Mouse (Mus musculus) ES-CJ7 (cell line): ENCODE results near the gene Hsd17b14.
"Not testable (repeated sequence)": the region's sequence is repeated elsewhere in the genome, so short reads cannot be mapped to it uniquely, and the experiment has no call there.

Experiments used
- DNase-seq: peaks from one replicate; pipeline ENCODE4 v3.0.0; 2011; ENCODE audit warnings: low read depth, low spot score

The Hsd17b14 gene

DNA sequence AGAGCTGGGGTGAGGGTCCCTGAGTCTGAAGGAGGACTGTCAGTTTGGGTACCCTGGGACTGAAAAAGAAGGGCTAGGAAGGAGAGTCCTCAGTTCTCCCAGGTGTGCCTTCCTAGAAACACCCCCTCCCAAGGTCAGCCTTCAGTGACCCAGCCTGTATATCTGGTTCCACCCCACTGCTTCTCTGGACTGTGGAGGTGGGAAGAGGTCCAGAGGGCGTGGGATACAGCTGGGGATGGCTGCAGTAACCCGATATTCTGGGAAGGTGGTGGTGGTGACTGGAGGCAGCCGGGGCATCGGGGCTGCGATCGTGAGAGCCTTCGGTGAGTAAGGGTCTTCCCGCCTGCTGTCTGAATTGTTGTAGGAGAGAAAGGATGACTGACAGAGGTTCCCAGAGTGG lies at the start of gene Hsd17b14:
Gene Hsd17b14 (plus strand): TSS at position 150 of the 400 bp plus-strand sequence.
- DNase-seq = peak; percentile 67

- no peak for DNase-seq
These were observed 47.1 kb upstream of the Hsd17b14 start for GRCm38 (mm10) chr7:45507583-45507982.

DNA sequence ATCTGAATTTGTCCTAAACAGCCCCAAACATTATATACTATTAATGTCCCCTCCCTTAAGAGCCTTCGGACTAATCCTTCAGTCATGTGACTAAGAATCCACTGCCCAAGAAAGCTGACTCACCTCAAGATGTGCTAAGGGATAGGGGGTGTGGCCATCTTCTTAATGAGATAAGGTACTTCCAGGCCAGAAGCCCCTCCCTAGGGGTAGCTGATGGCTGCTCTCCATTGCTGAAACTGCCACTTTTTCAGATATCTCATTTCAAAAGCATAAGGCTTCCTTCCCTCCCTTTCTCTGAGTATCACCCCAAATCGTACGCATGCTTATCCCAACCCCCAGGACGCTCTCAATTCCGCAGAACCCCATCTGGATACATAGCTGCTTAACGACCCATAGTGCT lies 46.1 kb upstream of the Hsd17b14 start:
- DNase-seq = no peak

DNA sequence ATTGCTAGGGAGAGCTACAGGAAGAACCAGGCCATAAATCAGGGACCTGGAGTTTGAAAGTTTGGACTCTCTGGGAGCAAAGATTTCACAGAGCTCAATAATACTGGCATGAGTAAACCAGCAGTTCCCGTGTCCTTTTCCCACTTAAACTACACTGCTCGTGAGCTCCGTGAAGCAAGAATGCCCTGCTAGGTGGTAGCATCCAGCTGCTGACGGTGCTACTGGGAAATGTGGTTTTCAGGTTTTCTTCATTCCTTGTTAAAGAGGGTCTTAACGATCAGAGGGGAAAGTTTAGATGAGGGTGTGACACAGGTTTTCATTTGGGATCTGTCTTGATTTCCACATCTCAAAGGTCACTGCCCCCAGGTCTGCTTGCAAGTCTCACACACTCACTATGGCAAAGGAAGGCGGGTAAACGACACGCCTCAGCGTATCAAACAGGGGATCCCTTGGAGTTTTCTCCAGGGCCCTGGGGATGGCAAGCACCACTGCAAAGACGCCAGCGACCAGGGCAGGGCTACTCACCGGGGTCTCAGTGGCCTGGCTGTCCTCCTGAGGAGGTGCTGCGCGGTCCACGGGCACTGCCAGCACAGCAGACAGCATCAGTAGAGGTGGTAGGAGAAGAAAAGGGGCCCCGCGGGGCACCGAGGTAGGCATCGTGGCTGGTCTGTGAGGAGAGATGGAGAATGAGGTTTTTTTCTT lies 45.4 kb upstream of the Hsd17b14 start:
- no peak for DNase-seq

- peak; percentile 92 for DNase-seq
These were observed 44.5 kb upstream of the Hsd17b14 start, which contains the start of gene Nucb1 for GRCm38 (mm10) chr7:45509912-45510787. TSS of gene Nucb1 (minus strand) at chr7:45510406.

DNA sequence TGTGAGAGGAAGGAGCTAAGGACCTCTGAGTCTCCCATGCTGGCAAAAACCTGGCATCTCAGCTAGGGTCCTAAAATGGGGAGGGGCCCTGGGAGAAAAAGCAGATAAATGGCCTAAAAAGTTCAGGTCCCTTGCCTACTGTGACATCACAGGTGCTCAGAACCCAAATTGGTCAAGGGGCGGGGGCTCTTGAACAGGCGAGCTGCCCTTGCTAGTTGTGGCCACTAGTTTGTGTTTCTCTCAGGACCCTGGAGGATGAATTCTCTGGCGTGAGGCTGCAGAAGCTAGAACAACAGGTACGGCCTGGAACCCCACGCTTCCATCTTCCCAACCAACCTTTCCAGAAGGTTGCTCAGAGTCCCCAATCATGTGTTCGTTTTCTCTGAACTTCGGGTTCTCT lies 40.3 kb upstream of the Hsd17b14 start:
- DNase-seq = peak; percentile 59

DNA sequence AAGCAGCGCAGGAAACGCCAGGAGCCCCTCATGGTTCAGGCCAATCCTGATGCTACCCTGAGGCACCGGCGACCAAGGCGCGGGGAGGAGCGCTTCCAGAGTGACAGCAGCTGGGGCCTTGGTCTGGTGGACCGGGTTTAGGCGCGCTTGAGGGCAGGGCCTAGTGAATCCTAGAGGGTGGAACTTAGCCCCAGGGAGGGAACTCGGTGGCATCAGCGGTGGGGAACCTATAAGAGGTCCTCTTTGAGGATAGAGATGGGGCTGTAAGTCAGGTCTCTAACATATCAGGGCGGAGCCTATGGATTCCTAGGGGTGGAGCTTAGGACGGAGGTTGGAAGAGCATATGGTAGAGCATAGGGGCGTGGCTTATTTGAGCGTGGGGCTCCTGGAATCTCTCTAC lies 39.3 kb upstream of the Hsd17b14 start:
- peak; percentile 95 for DNase-seq

- not testable (repeated sequence) for DNase-seq
These were observed 37.8 kb upstream of the Hsd17b14 start for GRCm38 (mm10) chr7:45516846-45517245.

- DNase-seq = no peak
These were observed 36.1 kb upstream of the Hsd17b14 start for GRCm38 (mm10) chr7:45518618-45519017.

GRCm38 (mm10) chr7:45519345-45520120 lies 35.2 kb upstream of the Hsd17b14 start:
- peak; percentile 58 for DNase-seq

DNA sequence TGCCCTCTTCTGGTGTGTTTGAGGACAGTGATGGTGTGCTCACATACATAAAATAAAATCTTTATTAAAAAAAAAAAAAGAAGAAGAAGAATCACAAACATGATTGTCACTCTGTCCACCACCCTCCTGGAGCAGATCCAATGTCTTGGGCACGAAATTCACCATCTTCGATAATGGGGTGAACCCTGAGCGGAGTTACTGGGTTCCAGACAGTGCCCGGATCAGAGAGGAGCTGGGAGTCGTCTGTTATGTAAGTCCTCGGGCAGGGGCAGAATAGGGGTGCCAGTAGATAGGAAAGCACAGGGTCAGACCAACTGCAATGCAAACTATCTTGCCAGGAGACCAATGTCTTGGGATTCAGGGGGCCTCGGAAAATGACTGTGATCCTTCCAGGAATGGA lies 34.1 kb upstream of the Hsd17b14 start:
- no peak for DNase-seq

- peak; percentile 94 for DNase-seq
These were observed 32.9 kb upstream of the Hsd17b14 start for GRCm38 (mm10) chr7:45521728-45522184.

DNA sequence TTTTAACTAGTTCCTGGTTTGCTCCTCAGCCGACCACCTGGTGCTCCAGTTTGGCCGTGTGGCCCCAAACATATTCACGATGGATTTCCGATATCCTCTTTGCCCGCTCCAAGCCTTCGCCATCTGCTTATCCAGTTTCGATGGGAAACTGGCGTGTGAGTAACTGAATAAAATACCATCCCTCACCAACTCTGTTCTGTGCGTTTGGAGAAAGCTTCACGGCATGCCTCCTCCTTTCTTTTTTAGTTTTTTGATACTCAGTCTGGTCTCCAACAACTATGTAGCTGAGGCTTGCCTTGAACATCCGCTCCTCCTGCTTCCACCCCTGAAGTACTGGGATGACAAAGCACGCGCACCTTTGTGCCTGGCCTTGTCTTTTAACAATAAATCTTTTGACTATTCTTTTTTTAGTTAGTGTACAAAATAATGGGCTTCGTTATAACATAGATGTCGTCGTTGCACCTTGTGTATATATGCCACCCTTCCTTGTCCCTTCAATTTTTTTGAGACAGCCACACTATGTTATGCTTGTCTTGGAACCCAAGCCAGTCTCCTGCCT lies 32.4 kb upstream of the Hsd17b14 start:
- no peak for DNase-seq

DNA sequence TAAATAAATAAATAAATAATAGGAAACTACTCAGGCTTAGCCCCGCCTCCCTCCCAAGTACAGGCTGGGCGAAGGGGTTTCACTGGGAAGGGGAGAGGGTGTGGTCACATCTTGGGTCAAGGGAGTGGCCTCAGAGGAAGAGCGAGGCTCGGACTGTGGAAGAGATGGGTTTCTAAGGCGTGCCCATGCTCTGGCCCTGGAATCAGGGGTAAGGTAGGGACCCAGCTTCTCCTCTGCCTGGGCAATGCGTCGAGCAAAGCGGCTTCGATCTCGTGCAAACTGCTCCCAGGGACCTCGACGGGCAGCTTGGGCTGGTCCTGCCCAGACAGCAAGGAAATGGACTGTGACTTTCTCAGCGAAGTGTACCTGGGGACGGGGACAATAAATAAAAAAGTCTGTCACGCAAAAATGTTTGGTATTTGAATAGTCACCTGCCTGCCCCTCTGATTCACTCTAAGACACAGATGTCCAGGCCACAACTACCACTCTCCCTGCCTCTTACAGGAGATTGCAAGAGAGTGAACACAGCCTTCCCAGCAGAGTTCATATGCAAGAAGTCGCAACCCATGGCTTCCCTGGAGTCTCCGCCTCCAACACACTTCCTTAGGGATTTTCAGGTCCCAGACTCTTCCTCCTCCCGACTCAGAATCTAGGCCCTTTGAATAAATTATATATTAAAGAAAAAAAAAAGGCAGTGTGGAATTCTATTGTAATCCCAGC lies 31.6 kb upstream of the Hsd17b14 start:
- peak; percentile 82 for DNase-seq

GRCm38 (mm10) chr7:45523678-45524170 lies 31.0 kb upstream of the Hsd17b14 start:
- no peak for DNase-seq

DNA sequence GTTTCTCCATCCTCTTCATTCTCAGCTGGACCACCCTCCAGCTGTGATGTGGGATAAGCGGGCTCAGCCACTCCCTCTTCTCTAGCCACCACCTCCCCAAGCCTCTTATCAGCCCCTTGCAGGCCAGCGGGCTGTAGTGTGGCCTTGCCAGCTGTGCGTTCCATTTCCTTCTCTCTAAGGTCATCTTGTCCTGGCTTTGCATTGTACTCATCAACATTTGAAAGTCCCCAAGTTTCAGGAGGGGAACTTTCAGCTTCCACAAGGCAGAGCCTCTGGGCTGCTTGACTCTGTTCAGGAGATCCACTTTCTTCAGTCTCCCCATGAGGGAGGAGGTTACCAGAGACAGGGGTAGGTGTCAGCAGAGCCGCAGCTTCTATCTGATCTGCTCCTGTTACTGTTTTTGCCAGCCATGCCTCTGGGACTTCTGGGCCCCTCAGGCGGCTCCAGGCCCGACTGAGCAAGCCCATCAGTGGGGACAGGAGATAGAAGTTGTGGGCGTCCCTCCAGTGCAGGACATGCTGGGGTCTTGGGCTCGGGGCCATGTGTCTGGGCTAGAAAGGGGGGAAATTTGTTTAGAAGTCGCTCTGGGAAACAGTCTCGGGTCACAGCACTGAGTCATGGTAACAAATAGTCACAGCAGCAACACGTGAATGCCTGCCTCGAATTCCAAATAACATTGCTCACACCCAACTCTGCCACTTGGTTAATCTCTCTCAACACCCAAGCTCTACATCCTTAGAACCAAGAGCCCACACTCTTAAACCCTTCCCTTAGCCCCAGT lies 29.7 kb upstream of the Hsd17b14 start:
- DNase-seq = no peak

DNA sequence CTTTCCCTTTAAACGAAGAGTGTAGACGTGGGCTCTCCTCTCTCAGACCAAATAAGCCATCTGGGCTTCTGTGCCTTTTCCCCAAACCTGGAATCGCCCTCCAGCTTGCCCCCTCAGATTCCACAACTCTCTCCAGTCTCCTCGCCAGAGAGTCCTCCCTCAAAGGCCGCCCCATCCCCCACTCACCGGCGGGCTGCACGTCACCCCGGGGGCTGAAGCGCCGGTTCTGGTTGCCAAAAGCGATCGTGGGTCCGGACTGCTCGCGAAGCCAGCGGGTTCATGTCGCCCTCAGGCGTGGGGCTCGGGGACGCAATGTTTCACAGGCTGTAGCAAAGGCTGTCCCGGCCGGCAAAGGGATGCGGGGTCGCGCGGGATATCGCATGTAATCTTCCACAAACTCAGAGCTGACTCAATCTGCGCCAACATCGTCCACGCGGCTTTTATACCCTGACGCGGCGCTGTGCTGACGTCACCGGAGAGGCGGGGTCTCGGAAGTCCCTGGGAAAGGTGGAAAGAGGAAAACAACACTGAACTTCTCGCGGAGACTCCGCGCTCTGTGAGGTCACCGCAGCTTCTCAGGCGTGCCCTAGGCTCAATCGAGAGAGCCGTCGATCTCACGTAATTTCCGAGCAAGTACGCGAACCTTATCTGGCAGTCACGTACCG lies 28.8 kb upstream of the Hsd17b14 start, which contains the start of the genes Ppp1r15a and Plekha4:
Gene Ppp1r15a (minus strand): TSS at position 460 of the 665 bp plus-strand sequence.
Gene Plekha4 (plus strand): TSS at position 522 of the 665 bp plus-strand sequence.
- peak; percentile 99 for DNase-seq

DNA sequence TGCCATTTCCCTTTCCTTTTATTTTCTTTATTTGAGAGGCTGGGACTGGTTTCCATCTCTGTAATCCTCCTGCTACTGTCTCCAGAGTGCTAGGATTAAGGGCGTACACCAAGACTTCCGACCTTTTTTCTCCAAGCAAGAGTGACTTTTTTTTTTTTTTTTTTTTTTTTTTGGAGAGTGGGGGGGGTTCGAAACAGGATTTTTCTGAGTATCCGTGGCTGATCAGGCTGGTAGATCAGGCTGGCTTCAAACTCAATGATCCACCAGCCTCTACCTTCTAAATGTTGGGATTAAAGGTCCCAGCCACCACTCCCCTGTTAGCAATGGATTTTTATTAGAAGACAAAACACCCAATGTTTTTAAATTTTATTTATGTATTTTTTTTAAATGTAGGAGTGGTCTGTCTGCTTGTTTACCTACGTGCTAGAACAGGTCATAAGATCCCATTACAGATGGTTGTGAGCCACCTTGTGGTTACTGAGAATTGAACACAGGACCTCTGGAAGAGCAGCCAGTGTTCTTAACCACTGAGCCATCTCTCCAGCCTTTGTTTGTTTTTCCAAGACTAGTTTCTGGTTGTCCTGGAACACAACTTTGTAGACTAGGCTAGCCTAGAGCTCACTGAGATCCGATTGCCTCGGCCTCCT lies 28.1 kb upstream of the Hsd17b14 start:
- DNase-seq = peak; percentile 80

DNA sequence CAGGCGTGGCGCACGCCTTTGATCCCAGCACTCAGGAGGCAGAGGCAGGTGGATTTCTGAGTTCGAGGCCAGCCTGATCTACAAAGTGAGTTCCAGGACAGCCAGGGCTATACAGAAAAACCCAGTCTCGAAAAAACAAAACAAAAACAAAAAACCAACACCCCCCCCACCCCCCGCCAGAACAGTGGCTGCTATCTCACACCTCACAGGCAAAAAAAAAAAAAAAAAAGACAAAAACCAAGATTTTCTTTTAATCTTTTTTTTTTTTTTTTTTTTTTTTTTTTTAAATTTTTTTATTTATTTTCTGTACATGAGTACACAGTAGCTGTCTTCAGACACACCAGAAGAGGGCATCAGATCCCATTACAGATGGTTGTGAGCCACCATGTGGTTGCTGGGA lies 27.5 kb upstream of the Hsd17b14 start:
- DNase-seq = not testable (repeated sequence)
